Mouse (Mus musculus) embryonic facial prominence, embryonic 10.5 days (tissue): ENCODE results near the gene Zmym6. TPM values are rescaled to one million over a fixed set of nuclear protein-coding genes. Genes with fewer than 3 reads are reported as not detected.

Source experiments
- DNase-seq: peaks from one replicate; pipeline ENCODE4 v3.0.0-alpha.2; 2017; ENCODE audit warnings: low spot score
- H3K27ac ChIP-seq: fragments of 300-500 bp; sonication (generic); replicated peaks from 2 replicates; pipeline ENCODE4 v1.5.1; 2016; ENCODE audit warnings: mild to moderate bottlenecking
- H3K27me3 ChIP-seq: fragments of 300-500 bp; sonication (generic); replicated peaks from 2 replicates; pipeline ENCODE4 v1.6.1; 2016; ENCODE audit warnings: low read depth, mild to moderate bottlenecking; ENCODE audit not compliant: poor library complexity, severe bottlenecking
- H3K36me3 ChIP-seq: fragments of 300-500 bp; sonication (generic); replicated peaks from 2 replicates; pipeline ENCODE4 v1.6.1; 2016; ENCODE audit warnings: mild to moderate bottlenecking, moderate library complexity
- H3K4me1 ChIP-seq: fragments of 300-500 bp; sonication (generic); 2 replicates; pipeline ENCODE4 v1.6.1; 2016
- H3K4me3 ChIP-seq: fragments of 300-500 bp; sonication (generic); 2 replicates; pipeline ENCODE4 v1.5.1; 2016; ENCODE audit warnings: mild to moderate bottlenecking, moderate library complexity
- H3K9me3 ChIP-seq: fragments of 300-500 bp; sonication (generic); 2 replicates; pipeline ENCODE4 v1.6.1; 2016; ENCODE audit warnings: mild to moderate bottlenecking
- WGBS: fragments of 180-500 bp; shearing (Covaris S2); methylation state at CpG from one replicate; pipeline ENCODE4 v1.1.7; 2016; 5-methylcytosine and 5-hydroxymethylcytosine counted together
- polyA plus RNA-seq: library from polyadenylated mRNA; unstranded; fragments of >200 nt; fragmentation: Nextera tagmentation; extraction: Ambion mirVana; gene quantifications from 2 replicates; pipeline ENCODE4 v1.2.1, GENCODE M21; 2016

Gene Zmym6
- 24.0 and 25.5 TPM in 2 replicates for polyA plus RNA-seq

- Histone ChIP-seq H3K36me3 (0 out of 2 replicates have a peak, but pooled peaks cover 2% of the 10 kb centered on the region), H3K9me3 (no peaks in the 10 kb centered on the region; the same call in 1 of the 2 replicates), H3K4me3 (peak within 1 kb of the TSS; percentile 71), H3K4me1 (peaks cover 6% of the 10 kb centered on the region), H3K27me3 (no peaks in the 10 kb centered on the region), H3K27ac (peak within 1 kb of the TSS; percentile 89)
- WGBS: under 1% methylated on average over 46 of the region's 46 CpGs
- DNase-seq: peak; percentile 97
Measured at GRCm38 (mm10) chr4:127076875-127077548, at the start of gene Zmym6. Gene Zmym6 (plus strand): TSS chr4:127077383.

GRCm38 (mm10) chr4:127037158-127037557 lies 40.0 kb upstream of the Zmym6 start:
- Histone ChIP-seq H3K36me3 (peaks cover 99% of the 10 kb centered on the region), H3K4me1 (no peaks in the 10 kb centered on the region), H3K4me3 (no peak overlapping the region), H3K27me3 (no peaks in the 10 kb centered on the region), H3K9me3 (no peaks in the 10 kb centered on the region), H3K27ac (no peak overlapping the region)
- WGBS: 93% methylated on average over 3 of the region's 3 CpGs
- no peak for DNase-seq

- DNase-seq: no peak
- WGBS: 87% methylated on average over 8 of the region's 8 CpGs
- Histone ChIP-seq H3K4me3 (no peak overlapping the region), H3K36me3 (peaks cover 98% of the 10 kb centered on the region), H3K9me3 (no peaks in the 10 kb centered on the region), H3K27me3 (no peaks in the 10 kb centered on the region), H3K27ac (no peak overlapping the region), H3K4me1 (no peaks in the 10 kb centered on the region)
Measured at GRCm38 (mm10) chr4:127037908-127038827, 39.0 kb upstream of the Zmym6 start.

GRCm38 (mm10) chr4:127038828-127039349 lies 38.3 kb upstream of the Zmym6 start:
- DNase-seq: no peak
- Histone ChIP-seq H3K4me1 (no peaks in the 10 kb centered on the region), H3K9me3 (no peaks in the 10 kb centered on the region), H3K36me3 (peaks cover 97% of the 10 kb centered on the region), H3K27me3 (no peaks in the 10 kb centered on the region), H3K4me3 (no peak overlapping the region), H3K27ac (no peak overlapping the region)
- 92% methylated on average over 3 of the region's 3 CpGs for WGBS

GRCm38 (mm10) chr4:127039871-127040483 lies 37.2 kb upstream of the Zmym6 start:
- Histone ChIP-seq H3K4me3 (no peak overlapping the region), H3K9me3 (no peaks in the 10 kb centered on the region), H3K27ac (no peak overlapping the region), H3K36me3 (peaks cover 96% of the 10 kb centered on the region), H3K27me3 (no peaks in the 10 kb centered on the region), H3K4me1 (no peaks in the 10 kb centered on the region)
- 72% methylated on average over 3 of the region's 3 CpGs for WGBS
- no peak for DNase-seq

GRCm38 (mm10) chr4:127043540-127043939 lies 33.6 kb upstream of the Zmym6 start:
- H3K27ac ChIP-seq: no peak overlapping the region
- no peak for DNase-seq
- H3K27me3 ChIP-seq: no peaks in the 10 kb centered on the region
- 93% methylated on average over 4 of the region's 4 CpGs for WGBS
- H3K4me1 ChIP-seq: no peaks in the 10 kb centered on the region
- no peak overlapping the region for H3K4me3 ChIP-seq
- peaks cover 96% of the 10 kb centered on the region for H3K36me3 ChIP-seq
- no peaks in the 10 kb centered on the region for H3K9me3 ChIP-seq

- peaks cover 97% of the 10 kb centered on the region for H3K36me3 ChIP-seq
- H3K4me1 ChIP-seq: no peaks in the 10 kb centered on the region
- no peaks in the 10 kb centered on the region for H3K27me3 ChIP-seq
- WGBS: 92% methylated on average over 8 of the region's 8 CpGs
- DNase-seq: no peak
- no peak overlapping the region for H3K4me3 ChIP-seq
- H3K9me3 ChIP-seq: no peaks in the 10 kb centered on the region
- H3K27ac ChIP-seq: no peak overlapping the region
Measured at GRCm38 (mm10) chr4:127051121-127051520, 26.1 kb upstream of the Zmym6 start.

GRCm38 (mm10) chr4:127053071-127053470 lies 24.1 kb upstream of the Zmym6 start:
- Histone ChIP-seq H3K27ac (no peak overlapping the region), H3K36me3 (peaks cover 96% of the 10 kb centered on the region), H3K4me3 (no peak overlapping the region), H3K27me3 (no peaks in the 10 kb centered on the region), H3K4me1 (no peaks in the 10 kb centered on the region), H3K9me3 (no peaks in the 10 kb centered on the region)
- 94% methylated on average over 5 of the region's 5 CpGs for WGBS
- no peak for DNase-seq

GRCm38 (mm10) chr4:127054522-127055198 lies 22.5 kb upstream of the Zmym6 start:
- DNase-seq: no peak
- Histone ChIP-seq H3K4me1 (no peaks in the 10 kb centered on the region; the same call in 1 of the 2 replicates), H3K27ac (no peak overlapping the region), H3K36me3 (peaks cover 96% of the 10 kb centered on the region), H3K9me3 (no peaks in the 10 kb centered on the region), H3K4me3 (no peak overlapping the region), H3K27me3 (no peaks in the 10 kb centered on the region)
- WGBS: 82% methylated on average over 7 of the region's 7 CpGs

GRCm38 (mm10) chr4:127060585-127061290 lies 16.4 kb upstream of the Zmym6 start, which contains the start of gene Zmym1:
Gene Zmym1 (minus strand): TSS chr4:127061152.
- Histone ChIP-seq H3K4me1 (peaks cover 6% of the 10 kb centered on the region; the same call in 1 of the 2 replicates), H3K27me3 (no peaks in the 10 kb centered on the region), H3K4me3 (peak within 1 kb of the TSS; percentile 70), H3K36me3 (peaks cover 39% of the 10 kb centered on the region), H3K9me3 (no peaks in the 10 kb centered on the region; the same call in 1 of the 2 replicates), H3K27ac (peak within 1 kb of the TSS; percentile 81)
- 1% methylated on average over 38 of the region's 38 CpGs for WGBS
- peak; percentile 93 for DNase-seq

- no peak overlapping the region for H3K4me3 ChIP-seq
- H3K27me3 ChIP-seq: no peaks in the 10 kb centered on the region
- peaks cover 6% of the 10 kb centered on the region; the same call in 1 of the 2 replicates for H3K9me3 ChIP-seq
- DNase-seq: no peak
- H3K36me3 ChIP-seq: peaks cover 6% of the 10 kb centered on the region
- no peak overlapping the region for H3K27ac ChIP-seq
- 51% methylated on average over 1 of the region's 1 CpGs for WGBS
- peaks cover 6% of the 10 kb centered on the region; the same call in 1 of the 2 replicates for H3K4me1 ChIP-seq
Measured at GRCm38 (mm10) chr4:127064051-127064450, 13.1 kb upstream of the Zmym6 start.
